Mouse (Mus musculus) gonadal fat pad, adult 2 months (tissue): ENCODE measurements around the gene Flvcr2. TPM values are rescaled to one million over a fixed set of nuclear protein-coding genes. Genes with fewer than 3 reads are reported as not detected.

Experiments used
- DNase-seq: peaks from one replicate; pipeline ENCODE4 v3.0.0-alpha.2; 2012; ENCODE audit warnings: low read depth
- polyA plus RNA-seq: library from polyadenylated mRNA; depleted of rRNA; stranded (reverse); fragments of >200 nt; gene quantifications from 2 replicates; pipeline ENCODE4 v1.2.3, GENCODE M21; 2012

The Flvcr2 gene
- polyA plus RNA-seq, 1 experiment, result 2.0 TPM

DNA sequence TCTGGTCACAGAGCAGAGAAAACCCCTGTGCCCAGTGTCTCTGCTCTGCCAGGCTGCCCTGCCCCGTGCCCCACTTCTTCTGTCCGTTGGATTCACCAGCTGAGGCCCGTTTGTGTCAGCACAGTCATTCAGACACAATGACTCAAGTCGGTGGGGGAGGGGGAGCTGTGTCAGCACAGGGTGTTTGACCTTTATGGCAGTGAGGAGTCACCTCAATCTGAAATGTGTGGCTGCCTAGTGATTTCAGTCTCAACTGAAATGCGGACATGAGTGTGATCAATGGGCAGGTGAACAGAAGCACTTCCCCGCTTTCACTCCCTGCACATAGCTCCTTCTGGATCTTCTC is 16.4 kb upstream of the Flvcr2 start:
- no peak for DNase-seq

DNA sequence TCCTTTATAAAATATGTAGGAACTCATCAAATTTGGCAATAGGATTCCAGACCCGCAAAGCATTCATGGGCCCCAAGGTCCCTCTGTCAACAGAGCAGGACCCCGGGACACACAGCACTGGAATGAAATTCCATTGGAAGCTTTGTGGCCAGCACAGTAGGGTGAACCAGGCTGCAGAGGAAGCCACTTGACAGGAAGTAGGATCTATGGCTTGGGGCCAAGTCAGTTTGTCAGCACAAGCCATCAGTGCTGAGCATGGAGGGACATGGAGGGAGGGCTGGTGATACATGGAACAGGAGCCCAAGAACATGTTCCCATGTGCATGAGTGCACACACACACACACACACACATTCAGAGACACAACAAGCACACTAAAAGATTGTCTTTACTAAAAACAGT is 10.1 kb upstream of the Flvcr2 start:
- DNase-seq, result no peak

GRCm38 (mm10) chr12:85736960-85737359 is 9.4 kb upstream of the Flvcr2 start:
- no peak for DNase-seq

- DNase-seq, result no peak
These were observed 419 bp downstream of the Flvcr2 start for GRCm38 (mm10) chr12:85746696-85747219.

GRCm38 (mm10) chr12:85747343-85747742 is 1.0 kb downstream of the Flvcr2 start:
- DNase-seq, result no peak

DNA sequence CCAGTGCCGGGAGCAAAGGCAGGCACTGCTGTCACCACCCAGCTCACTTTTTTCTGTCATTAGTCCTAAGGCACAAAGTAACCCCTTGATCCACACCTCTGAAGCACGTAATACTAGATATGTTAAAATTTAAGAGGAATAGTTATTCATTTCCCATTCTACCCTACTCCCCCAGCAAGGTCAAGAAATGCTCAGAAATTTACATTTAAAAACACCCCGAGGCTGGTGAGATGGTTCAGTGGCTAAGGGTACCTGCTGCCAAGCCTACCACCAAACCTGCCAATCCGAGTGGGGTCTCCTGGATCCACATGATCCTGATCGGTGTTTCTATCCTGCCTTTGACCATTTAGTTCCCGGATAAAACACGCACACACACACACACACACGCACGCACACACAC is 3.5 kb downstream of the Flvcr2 start:
- no peak for DNase-seq

DNA sequence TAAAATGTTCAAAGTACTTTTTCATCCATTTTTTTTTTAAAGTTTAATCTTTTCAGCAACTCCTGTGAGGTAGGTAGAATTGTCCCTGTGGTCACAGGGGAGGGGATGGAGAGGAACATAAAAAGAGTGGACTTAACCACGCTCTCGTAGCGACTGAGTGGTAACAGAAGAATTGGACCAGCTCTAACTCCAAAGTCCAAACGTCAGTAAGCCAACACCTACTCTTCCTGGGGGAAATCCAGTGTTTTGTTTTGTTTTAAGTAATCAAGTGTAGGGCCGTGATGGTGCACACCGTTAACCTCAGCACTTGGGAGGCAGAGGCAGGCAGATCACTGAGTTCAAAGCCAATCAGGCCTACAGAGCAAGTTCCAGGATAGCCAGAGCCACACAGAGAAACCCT is 5.8 kb downstream of the Flvcr2 start:
- no peak for DNase-seq

DNA sequence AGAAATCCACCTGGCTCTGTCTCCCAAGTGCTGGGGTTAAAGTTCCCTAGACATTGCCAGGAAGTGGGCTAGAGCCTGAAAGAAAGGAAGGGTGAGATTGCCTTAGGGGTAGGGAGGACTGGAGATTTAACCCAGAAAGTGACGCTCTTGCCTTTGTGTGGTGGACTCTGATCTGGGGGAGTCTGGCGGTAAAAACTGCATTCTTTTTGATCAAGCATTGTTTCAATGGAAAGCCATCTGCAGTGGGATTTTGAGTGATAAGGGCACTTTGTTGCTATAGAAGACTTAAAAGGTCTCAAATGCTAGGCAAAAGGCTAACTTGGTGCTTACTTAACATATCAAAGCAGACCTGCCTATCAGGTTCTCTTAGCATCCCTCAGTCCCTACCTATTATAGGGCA is 6.9 kb downstream of the Flvcr2 start:
- no peak for DNase-seq

- DNase-seq, result no peak
These were observed 8.4 kb downstream of the Flvcr2 start for GRCm38 (mm10) chr12:85754611-85755265.

- no peak for DNase-seq
These were observed 10.1 kb downstream of the Flvcr2 start for GRCm38 (mm10) chr12:85756455-85756854.

GRCm38 (mm10) chr12:85757074-85757473 is 10.7 kb downstream of the Flvcr2 start:
- no peak for DNase-seq

DNA sequence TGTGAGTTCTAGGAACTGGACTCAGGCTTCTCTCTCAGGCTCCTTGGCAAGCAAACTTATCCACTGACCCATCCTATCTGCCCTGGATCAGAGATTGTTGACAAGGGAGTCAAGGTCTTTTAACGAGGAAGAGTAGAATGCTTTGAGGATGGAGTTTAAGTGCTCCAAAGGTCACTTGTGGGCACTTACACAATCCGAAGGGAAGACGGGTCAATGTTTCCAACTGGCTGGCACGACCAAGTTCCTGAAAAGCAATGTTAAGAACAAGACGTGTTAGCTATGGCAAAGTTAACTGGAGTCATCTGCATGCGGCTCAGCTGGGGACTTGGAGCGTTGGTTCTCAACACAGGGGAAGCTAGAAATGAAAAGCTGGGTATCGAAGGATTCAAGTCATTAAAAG is 12.4 kb downstream of the Flvcr2 start:
- DNase-seq, result no peak

DNA sequence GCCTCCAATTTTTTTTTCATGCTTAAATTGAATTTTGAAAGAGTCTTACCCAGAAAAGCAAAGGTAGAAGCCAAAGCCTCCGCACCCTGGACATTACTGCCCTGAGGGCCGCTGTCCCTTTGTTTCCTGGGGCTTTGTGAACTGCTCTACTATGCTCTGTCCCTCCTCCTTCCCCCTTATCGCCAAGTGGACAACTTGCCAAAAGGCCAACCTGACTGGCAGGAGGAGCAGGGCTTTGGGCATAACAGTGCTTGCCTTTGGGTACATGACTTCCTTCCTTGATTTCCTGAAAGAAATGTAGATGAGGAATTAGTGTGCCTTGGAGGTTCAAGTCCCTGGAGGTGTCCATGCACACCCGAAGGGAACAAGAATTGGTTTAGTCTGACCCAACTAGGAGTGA is 15.1 kb downstream of the Flvcr2 start:
- DNase-seq, result no peak

DNA sequence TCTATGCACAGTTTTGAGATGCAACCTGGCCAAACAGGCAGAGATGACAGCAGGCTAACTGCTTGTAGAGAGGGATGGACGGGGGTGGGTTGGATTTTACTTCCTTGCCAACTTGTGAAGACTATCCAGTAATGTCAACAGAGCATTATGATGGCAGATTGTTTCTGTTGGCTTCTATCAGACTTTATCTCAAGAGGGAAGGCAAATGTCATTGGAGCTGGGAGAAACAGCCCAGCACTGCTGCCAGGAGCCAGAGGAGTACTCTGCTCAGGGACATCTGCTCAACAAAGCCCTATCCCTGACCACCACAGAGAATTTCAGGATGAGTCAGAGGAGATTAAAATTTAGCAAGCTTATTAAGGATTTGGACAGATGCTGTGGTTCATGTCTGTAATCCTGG is 18.3 kb downstream of the Flvcr2 start:
- no peak for DNase-seq

GRCm38 (mm10) chr12:85766287-85766686 is 19.9 kb downstream of the Flvcr2 start:
- no peak for DNase-seq

DNA sequence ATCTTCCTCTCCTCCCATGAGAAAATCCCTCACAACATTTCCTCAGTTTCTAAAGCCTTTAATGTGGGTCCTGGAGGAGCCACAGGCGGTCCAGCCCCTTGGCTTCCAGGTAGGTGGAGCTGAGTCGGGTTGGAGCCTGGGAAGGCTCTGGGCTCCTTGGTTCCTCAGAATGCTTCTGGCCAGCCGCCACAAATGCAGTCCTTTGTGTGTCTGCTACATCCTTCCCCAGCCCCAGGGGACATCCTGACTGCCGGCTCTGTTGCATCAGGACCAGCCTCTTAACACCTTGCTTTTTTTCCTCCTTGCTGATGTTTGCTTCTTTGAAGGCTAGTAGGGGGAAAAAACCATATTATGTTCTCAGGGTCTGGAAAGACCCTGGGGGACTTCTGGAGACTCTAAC is 21.4 kb downstream of the Flvcr2 start:
- DNase-seq, result no peak

DNA sequence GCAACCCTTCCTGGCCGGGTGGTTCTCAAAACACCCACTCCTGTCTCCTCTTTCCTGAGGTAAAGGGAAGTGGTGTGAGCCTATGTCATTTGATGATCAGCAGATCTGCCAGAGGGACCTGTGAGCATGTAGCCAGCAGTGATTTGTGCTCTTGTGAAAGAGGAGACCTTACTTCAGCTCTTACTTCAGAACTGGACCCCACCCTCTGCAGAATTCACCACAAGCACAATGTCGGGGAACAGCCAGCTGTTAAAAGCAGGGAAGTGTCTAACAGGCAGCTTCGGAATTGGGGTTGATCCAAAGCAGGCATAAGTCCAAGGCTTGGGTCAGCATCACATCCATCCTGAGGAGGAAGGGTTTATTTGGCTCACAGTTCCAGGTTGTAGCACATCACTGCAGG is 25.0 kb downstream of the Flvcr2 start:
- DNase-seq, result no peak

DNA sequence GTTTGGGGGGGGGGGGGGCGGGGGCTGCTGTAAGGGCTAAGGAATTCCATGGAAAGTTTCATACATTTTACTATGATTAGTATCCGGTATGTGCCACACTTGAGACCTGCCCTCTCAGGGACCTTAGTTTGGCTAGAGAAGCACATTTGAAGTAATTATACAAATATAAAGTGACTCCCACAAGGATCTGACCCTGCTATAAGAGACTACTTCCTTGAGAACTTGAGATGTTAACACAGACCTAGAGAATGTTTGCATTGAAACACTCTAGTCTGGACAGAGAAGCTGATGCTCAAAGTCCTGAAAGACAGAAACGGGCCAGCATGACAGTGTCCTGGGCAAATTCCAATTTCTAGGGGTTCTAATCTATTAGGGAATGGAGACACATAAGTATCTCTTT is 32.6 kb downstream of the Flvcr2 start:
- DNase-seq, result no peak

DNA sequence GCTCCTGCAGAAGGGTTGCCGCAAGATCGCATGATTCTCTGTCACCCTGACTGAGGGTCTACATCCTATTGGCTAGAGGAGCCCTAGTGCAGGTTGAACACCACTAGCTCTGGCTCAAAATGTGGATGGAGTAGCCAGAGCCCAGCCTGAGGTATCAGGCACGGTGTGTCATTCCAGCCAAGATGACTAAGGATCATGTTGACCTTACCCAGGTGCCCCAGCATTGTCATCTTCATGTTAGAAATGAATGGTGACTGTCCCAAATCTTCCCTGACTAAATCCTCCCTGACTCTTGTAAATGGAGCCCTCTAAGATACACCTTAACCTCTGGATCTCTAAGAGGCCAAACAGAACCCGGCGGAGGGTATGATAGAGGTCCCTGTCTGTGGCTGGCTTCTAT is 33.4 kb downstream of the Flvcr2 start:
- no peak for DNase-seq

DNA sequence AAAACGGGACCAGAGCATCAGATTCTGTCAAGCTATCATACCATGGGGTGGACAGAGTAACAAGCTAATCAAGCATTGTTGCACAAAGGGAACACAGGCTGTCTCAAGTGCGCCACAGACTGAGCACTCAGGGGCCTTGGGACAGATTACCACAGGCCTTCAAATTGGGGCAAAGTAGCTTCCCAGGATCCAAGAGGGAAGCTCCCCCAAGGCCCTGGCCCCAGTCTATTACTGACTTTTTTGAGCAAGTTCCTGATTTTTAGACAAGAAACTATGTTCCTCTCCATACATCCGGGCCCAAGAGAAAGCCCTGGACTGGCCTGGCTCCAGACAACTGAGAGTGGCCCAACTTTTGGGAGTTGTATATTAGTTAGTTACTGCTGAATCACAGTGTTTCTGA is 35.3 kb downstream of the Flvcr2 start:
- DNase-seq, result no peak

- DNase-seq, result no peak
These were observed 38.8 kb downstream of the Flvcr2 start for GRCm38 (mm10) chr12:85784916-85785815.

DNA sequence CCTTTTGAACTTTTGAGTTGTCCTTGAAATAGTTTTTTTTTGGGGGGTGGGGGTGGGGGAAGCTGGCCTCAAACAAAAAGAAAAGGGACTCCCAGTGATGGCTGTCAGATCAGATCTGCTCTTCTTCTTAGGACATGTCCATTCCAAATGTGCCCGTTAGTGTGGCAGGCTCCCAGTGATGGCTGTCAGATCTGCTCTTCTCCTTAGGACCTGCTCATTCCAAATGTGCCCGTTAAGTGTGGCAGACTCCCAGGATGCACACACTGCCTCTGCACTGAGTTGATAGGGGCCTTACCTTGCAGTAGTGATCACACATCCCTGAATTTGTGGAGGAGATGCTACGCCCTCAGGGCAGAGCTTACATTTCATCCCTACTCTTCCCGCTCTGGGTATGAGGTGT is 45.8 kb downstream of the Flvcr2 start:
- no peak for DNase-seq

DNA sequence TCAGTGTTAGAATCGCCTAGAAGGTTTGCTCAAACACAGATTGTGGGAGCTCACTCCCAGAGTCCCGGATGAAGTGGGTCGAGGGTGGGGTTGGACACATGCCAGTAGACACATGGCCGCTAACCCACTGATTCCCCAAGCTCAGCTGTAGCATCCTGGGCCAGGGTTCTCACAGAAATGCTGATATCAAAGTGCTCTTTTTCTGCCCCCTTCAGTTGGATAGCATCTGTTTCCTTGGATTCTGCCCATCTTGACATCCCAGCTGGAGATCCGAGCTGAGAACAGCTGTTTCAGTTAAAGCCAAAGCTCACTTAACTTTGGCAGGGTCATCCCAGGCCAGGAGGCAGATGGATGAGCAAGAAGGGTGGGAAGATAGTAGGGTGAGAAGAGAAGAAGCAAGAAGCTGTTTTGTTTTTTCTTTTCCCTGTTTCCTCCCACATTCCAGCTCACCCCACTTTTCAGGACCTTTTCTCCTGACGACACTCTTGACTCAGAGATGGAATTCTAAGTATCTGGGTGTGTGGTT is 46.5 kb downstream of the Flvcr2 start:
- DNase-seq, result no peak
